Mouse (Mus musculus) testis, adult 2 months (tissue): Measurements from ENCODE around the gene Adcy1.

Experiments
- CTCF ChIP-seq: fragments of 200-500 bp; IDR thresholded peaks from 2 replicates; pipeline ENCODE4 v1.5.1; 2012; ENCODE audit warnings: low read depth, mild to moderate bottlenecking, inconsistent platforms, low read length, moderate library complexity; ENCODE audit not compliant: control insufficient read depth, insufficient read depth, insufficient replicate concordance
- POLR2A ChIP-seq: fragments of 200-500 bp; IDR thresholded peaks from 2 replicates; pipeline ENCODE4 v1.6.1; 2012; ENCODE audit warnings: low read depth, mild to moderate bottlenecking, inconsistent platforms, low read length, moderate library complexity; ENCODE audit not compliant: control insufficient read depth

GRCm38 (mm10) chr11:7192710-7193109 is 129.4 kb downstream of the Adcy1 start:
- TF ChIP-seq POLR2A = no peak
- no peak for TF ChIP-seq CTCF
